Mouse (Mus musculus) NIH3T3 (cell line): ENCODE measurements at regions not wholly inside any gene's neighbourhood (a gene's known extent, or its start where the extent isn't known, plus 50 kb on each side); places are given as distances from the start of the nearest gene placed in this dataset.

ENCODE experiments used
- DNase-seq: peaks from one replicate; pipeline ENCODE4 v3.0.0-alpha.2; 2012; ENCODE audit warnings: low read depth

- no peak for DNase-seq
Observed at GRCm38 (mm10) chr2:138824873-138825272, 568.5 kb downstream of the Btbd3 start.

GRCm38 (mm10) chr2:138827813-138828570 lies 571.6 kb downstream of the Btbd3 start:
- DNase-seq: no peak

GRCm38 (mm10) chr2:138838846-138839245 lies 582.5 kb downstream of the Btbd3 start:
- DNase-seq: no peak

- DNase-seq: no peak
Observed at GRCm38 (mm10) chr2:138859121-138859520, 602.8 kb downstream of the Btbd3 start.

GRCm38 (mm10) chr2:138896563-138896962 lies 597.1 kb upstream of the Sptlc3 start:
- DNase-seq: no peak

- no peak for DNase-seq
Observed at GRCm38 (mm10) chr2:138897101-138897500, 596.6 kb upstream of the Sptlc3 start.

- no peak for DNase-seq
Observed at GRCm38 (mm10) chr2:138937165-138937564, 556.5 kb upstream of the Sptlc3 start.

GRCm38 (mm10) chr2:138939367-138939766 lies 554.3 kb upstream of the Sptlc3 start:
- no peak for DNase-seq

- no peak for DNase-seq
Observed at GRCm38 (mm10) chr2:138966110-138966790, 527.5 kb upstream of the Sptlc3 start.

- DNase-seq: no peak
Observed at GRCm38 (mm10) chr2:138974548-138974947, 519.2 kb upstream of the Sptlc3 start.

- no peak for DNase-seq
Observed at GRCm38 (mm10) chr2:138990031-138990430, 503.7 kb upstream of the Sptlc3 start.

GRCm38 (mm10) chr2:139032105-139032812 lies 461.5 kb upstream of the Sptlc3 start:
- no peak for DNase-seq

GRCm38 (mm10) chr2:139034800-139035199 lies 458.9 kb upstream of the Sptlc3 start:
- DNase-seq: no peak

- DNase-seq: no peak
Observed at GRCm38 (mm10) chr2:139041671-139042273, 451.9 kb upstream of the Sptlc3 start.

- no peak for DNase-seq
Observed at GRCm38 (mm10) chr2:139044684-139045083, 449.0 kb upstream of the Sptlc3 start.

- DNase-seq: no peak
Observed at GRCm38 (mm10) chr2:139055249-139055648, 438.5 kb upstream of the Sptlc3 start.

- DNase-seq: no peak
Observed at GRCm38 (mm10) chr2:139069276-139069961, 424.3 kb upstream of the Sptlc3 start.

GRCm38 (mm10) chr2:139071690-139072089 lies 422.0 kb upstream of the Sptlc3 start:
- no peak for DNase-seq

GRCm38 (mm10) chr2:139093487-139094066 lies 400.1 kb upstream of the Sptlc3 start:
- no peak for DNase-seq

GRCm38 (mm10) chr2:139111669-139112068 lies 382.0 kb upstream of the Sptlc3 start:
- DNase-seq: no peak

GRCm38 (mm10) chr2:139114523-139114922 lies 379.2 kb upstream of the Sptlc3 start:
- DNase-seq: no peak
